Mouse (Mus musculus) liver, adult 2 months (tissue): Measurements from ENCODE around the gene Dmrt1. TPM values are rescaled to one million over a fixed set of nuclear protein-coding genes. Genes with fewer than 3 reads are reported as not detected.

ENCODE experiments used
- DNase-seq: peaks from one replicate; pipeline ENCODE4 v3.0.0-alpha.2; 2011; ENCODE audit warnings: low read depth, low spot score; ENCODE audit errors: extremely low read depth
- H3K27ac ChIP-seq: fragments of 200-500 bp; replicated peaks from 2 replicates; pipeline ENCODE4 v1.5.1; 2012; ENCODE audit warnings: low read depth, mild to moderate bottlenecking, control low read depth, inconsistent platforms, low read length; ENCODE audit not compliant: insufficient read depth
- H3K27me3 ChIP-seq: fragments of 200-500 bp; 2 replicates; pipeline ENCODE4 v1.6.1; 2012; ENCODE audit warnings: mild to moderate bottlenecking, moderate library complexity, low read length, inconsistent platforms; ENCODE audit not compliant: control insufficient read depth, insufficient read depth
- H3K36me3 ChIP-seq: fragments of 200-500 bp; 2 replicates; pipeline ENCODE4 v1.6.1; 2012; ENCODE audit warnings: low read length, inconsistent platforms; ENCODE audit not compliant: control insufficient read depth, insufficient read depth
- H3K4me1 ChIP-seq: fragments of 200-500 bp; 2 replicates; pipeline ENCODE4 v1.6.1; 2011; ENCODE audit warnings: low read length; ENCODE audit not compliant: control insufficient read depth, insufficient read depth
- H3K4me3 ChIP-seq: fragments of 200-500 bp; 2 replicates; pipeline ENCODE4 v1.5.1; 2011; ENCODE audit warnings: low read depth, mild to moderate bottlenecking, control low read depth, low read length, moderate library complexity; ENCODE audit not compliant: insufficient read depth
- H3K79me2 ChIP-seq: fragments of 200-500 bp; 2 replicates; pipeline ENCODE4 v1.6.1; 2012; ENCODE audit warnings: inconsistent platforms, mild to moderate bottlenecking, low read length, moderate library complexity; ENCODE audit not compliant: control insufficient read depth, insufficient read depth
- H3K9ac ChIP-seq: fragments of 200-500 bp; 2 replicates; pipeline ENCODE4 v1.6.1; 2012; ENCODE audit warnings: low read depth, mild to moderate bottlenecking, control low read depth, inconsistent platforms, low read length
- CTCF ChIP-seq: fragments of 200-500 bp; IDR thresholded peaks from 2 replicates; pipeline ENCODE4 v1.5.1; 2011; ENCODE audit warnings: low read depth, low read length, control low read depth
- POLR2A ChIP-seq: fragments of 200-500 bp; IDR thresholded peaks from 2 replicates; pipeline ENCODE4 v1.6.1; 2011; ENCODE audit warnings: low read length, control low read depth; ENCODE audit not compliant: insufficient read depth; ENCODE audit errors: extremely low read depth
- WGBS: fragments of 180-500 bp; shearing (Covaris S2); methylation state at CpG from one replicate; pipeline ENCODE4 v1.1.7; 2018; 5-methylcytosine and 5-hydroxymethylcytosine counted together
- polyA plus RNA-seq: library from polyadenylated mRNA; depleted of rRNA; stranded (reverse); fragments of >200 nt; gene quantifications from 2 replicates; pipeline ENCODE4 v1.2.3, GENCODE M21; 2012
- total RNA-seq: library from RNA; depleted of rRNA; stranded (reverse); fragments of >200 nt; gene quantifications from 2 replicates; pipeline ENCODE4 v1.2.3, GENCODE M21; 2014

Gene Dmrt1
- total and polyA plus RNA-seq, 2 experiments, result not detected

DNA sequence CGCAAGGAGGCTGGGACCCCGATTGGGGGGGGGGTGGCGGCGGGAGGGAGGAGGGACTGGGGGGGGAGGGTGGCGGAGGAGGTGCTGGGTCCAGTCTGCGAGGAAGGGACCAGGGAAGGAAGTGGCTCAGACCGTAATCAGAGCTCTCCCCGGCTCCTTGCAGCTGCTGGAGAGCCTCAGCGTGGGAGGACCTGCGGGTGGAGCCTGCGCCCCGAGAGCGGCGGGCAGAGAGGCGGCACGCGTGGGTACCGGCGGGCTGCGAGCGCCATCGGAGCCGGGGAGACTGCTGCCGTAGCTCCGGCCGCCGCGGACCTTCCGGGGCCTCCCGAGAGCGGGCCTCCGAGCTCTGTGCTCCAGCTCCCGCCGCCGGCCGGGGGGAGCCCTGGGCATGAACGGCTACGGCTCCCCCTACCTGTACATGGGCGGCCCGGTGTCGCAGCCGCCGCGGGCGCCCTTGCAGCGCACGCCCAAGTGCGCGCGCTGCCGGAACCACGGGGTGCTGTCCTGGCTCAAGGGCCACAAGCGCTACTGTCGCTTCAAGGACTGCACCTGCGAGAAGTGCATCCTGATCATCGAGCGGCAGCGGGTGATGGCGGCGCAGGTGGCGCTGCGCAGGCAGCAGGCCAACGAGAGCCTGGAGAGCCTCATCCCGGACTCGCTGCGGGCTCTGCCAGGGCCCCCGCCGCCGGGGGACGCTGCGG, 105.1 kb downstream of the Dmrt1 start:
- Histone ChIP-seq H3K9ac (no peak overlapping the region), H3K27ac (no peak overlapping the region)

DNA sequence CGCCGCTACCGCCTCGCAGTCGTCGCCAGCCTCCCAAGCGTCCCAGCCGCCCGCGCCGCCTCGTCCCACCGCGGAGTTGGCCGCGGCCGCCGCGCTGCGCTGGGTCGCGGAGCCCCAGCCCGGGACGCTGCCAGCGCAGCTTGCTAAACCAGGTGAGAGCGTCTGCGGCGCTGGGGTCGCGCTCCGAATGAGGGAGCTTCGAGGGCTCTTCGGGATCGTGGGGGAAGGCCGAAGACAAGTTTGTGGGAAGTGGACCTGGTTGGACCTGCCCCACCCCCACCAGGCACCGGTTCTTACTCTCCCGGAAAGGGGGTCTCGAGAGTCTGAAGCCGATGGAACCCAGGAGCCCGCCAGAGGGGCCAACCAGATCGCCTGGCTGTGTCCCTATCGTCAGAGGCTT, 105.7 kb downstream of the Dmrt1 start:
- Histone ChIP-seq H3K9ac (no peak overlapping the region), H3K36me3 (no peaks in the 10 kb centered on the region), H3K27me3 (peaks cover 46% of the 10 kb centered on the region), H3K27ac (no peak overlapping the region), H3K4me1 (no peaks in the 10 kb centered on the region), H3K4me3 (no peak overlapping the region), H3K79me2 (no peaks in the 10 kb centered on the region)
- no peak for DNase-seq
- WGBS, result 2% methylated on average over 42 of the region's 42 CpGs
- TF ChIP-seq CTCF, result no peak
- no peak for TF ChIP-seq POLR2A

More for the DNA sequence above, 105.1 kb downstream of the Dmrt1 start:
- DNase-seq, result no peak
- Histone ChIP-seq H3K79me2 (no peaks in the 10 kb centered on the region), H3K4me3 (no peak overlapping the region), H3K4me1 (no peaks in the 10 kb centered on the region), H3K27me3 (peaks cover 50% of the 10 kb centered on the region), H3K36me3 (no peaks in the 10 kb centered on the region)
- no peak for TF ChIP-seq POLR2A
- WGBS, result 2% methylated on average over 66 of the region's 71 CpGs

DNA sequence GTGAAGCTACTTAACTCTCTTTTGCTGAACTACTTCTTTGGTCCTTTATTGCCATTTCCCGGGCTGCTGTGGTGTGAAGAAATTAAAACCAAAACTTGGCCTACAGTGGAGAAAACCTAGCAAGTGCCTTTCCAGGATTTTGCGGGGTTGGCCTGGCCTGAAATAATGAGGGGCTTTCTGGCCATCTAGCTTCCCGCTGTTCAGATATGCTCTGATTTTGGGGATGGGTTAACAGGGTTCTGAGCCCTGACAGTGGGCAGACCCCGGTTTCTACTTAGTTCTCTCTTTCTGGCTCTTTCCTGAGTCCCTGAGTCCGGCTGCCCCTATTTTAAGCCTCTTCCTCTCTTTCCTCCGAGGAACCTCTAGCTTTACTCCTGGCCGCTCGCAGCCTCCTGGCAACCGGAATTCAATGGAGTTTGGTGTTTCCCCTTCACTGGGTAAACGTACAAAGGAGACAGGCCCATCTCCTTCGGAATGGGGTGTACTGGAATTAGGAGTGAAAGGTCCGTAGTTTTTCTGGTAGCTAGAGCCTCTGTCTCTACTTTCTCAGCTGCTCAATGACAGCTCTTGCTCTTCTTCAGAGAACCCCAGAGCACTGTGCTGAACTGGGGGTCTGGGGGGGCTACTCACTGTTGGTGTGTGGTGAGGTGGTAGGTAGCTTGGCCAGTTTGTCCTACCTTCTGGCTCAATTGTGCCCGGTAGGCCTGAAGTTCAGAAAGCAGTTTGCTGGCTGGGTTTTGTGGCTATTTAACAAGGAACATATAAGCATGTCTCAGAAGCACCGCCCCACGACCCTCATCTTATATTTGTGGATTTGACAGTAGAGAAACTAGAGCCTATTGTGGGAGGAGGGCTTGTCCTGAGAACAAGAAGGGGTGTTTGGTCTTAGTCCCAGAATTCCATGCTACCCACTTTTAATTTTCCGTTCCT, 106.7 kb downstream of the Dmrt1 start:
- DNase-seq, result no peak
- Histone ChIP-seq H3K4me1 (no peaks in the 10 kb centered on the region), H3K27ac (no peak overlapping the region), H3K4me3 (no peak overlapping the region), H3K36me3 (no peaks in the 10 kb centered on the region), H3K79me2 (no peaks in the 10 kb centered on the region), H3K9ac (no peak overlapping the region), H3K27me3 (peaks cover 38% of the 10 kb centered on the region)
- no peak for TF ChIP-seq CTCF
- no peak for TF ChIP-seq POLR2A
- WGBS, result 19% methylated on average over 16 of the region's 16 CpGs

DNA sequence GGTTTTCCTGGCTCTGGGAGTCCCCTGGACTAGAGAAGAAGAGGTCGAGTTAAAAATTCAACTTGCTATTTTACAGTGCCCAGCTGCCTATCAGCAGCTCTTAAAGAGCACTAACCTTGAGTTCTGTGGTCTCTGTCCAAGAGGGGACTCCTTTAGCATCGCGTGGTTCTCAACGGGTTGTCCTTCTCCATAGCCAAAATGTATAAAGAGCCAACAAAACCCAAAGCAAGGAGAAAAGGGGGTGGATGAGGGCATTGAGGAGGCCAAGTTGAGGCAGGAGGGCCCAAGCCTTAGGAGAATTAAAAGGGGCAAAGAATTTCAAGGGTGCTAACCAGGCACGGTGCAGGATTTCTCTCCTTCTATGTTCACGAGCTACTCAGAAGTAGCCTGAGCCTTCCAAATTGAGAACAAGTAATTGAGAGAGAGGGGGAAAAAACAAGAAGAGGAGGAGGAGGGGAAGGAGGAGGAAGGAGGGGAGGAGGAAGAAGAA, 107.4 kb downstream of the Dmrt1 start:
- 10% methylated on average over 6 of the region's 6 CpGs for WGBS
- Histone ChIP-seq H3K36me3 (no peaks in the 10 kb centered on the region), H3K9ac (no peak overlapping the region), H3K4me1 (no peaks in the 10 kb centered on the region), H3K27ac (no peak overlapping the region), H3K4me3 (no peak overlapping the region), H3K27me3 (peaks cover 34% of the 10 kb centered on the region), H3K79me2 (no peaks in the 10 kb centered on the region)
- no peak for DNase-seq
- no peak for TF ChIP-seq POLR2A
- TF ChIP-seq CTCF, result no peak

DNA sequence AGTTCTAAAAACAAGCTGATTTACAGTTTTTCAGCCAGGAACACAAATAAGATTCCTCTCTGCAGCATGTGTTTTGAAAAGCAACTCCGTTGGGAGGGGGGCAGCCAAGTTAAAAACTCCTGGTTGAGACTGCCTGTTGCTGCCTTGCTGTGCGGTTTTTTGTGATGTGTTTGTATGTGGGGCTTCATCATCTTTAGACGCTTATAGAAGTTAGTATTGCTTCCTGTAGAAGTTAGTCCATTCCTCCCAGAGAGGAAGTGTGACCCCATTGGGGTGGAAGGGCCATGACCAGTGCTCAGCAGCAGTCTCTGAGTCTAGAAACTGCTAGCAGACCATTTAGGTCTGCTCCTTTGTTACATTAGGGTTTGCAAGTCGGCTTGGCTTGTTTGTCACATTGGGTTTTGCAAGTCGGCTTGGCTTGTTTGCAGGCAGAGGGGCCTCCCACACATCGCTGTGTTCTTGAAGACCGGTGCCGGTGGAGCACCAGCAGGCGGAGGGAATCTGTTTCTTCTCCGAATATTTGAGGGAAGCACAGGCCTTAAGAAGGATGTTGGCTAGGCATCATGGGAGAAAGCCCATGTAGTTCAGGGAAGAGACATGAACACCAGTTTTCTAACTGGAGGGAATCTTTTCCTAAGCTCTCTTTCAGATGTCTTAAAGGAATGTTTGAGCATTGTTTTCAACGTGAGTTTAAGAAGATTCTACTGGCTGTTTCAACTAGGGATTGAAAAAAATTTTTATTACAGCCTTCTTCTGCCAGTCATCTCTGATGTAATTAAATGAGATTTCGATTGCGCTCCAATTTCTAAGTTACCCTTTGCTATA, 108.3 kb downstream of the Dmrt1 start:
- H3K4me3 ChIP-seq, result no peak overlapping the region
- peaks cover 34% of the 10 kb centered on the region for H3K27me3 ChIP-seq
- no peak overlapping the region for H3K27ac ChIP-seq
- TF ChIP-seq POLR2A (no peak), CTCF (no peak)
- H3K36me3 ChIP-seq, result no peaks in the 10 kb centered on the region
- no peaks in the 10 kb centered on the region for H3K79me2 ChIP-seq
- WGBS, result 16% methylated on average over 13 of the region's 13 CpGs
- H3K4me1 ChIP-seq, result no peaks in the 10 kb centered on the region
- DNase-seq, result no peak
- H3K9ac ChIP-seq, result no peak overlapping the region
